Mouse (Mus musculus): Measurements from ENCODE around the gene Hormad1. TPM values are rescaled to one million over a fixed set of nuclear protein-coding genes. Genes with fewer than 3 reads are reported as not detected.

Hormad1 gene
- total RNA-seq, 1 experiment, result 24.3 TPM

DNA sequence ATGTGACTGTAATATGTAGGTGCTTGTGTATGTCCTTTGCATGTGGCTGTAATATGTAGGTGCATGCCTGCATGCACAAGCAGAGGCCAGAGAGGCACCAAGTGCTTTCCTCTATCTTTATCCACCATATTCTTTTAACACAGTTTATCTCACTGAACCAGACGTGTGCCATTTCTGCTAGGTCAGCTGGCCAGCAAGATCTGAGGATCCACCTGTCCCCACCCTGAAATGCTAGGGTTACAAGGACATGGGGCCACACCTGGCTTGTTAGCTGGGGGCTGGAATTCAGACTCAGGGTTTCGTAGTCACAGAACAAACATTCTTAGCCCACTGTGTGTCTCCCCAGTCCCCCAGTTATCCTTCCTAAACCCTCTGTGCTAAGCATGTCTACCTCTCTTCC is 40.2 kb upstream of the Hormad1 start:
- DNase-seq (ENCODE audit: low read depth, low spot score), result no peak
- H3K4me3 ChIP-seq (ENCODE audit: insufficient read depth in 1 of 2, low read depth in 1 of 2, low read length in 2 of 2, poor library complexity in 1 of 2, severe bottlenecking in 1 of 2), result no peak overlapping the region
- no peak overlapping the region for H3K9ac ChIP-seq (ENCODE audit: insufficient read depth, low read depth, low read length, poor library complexity, severe bottlenecking)
- no peaks in the 10 kb centered on the region for H3K9me3 ChIP-seq (ENCODE audit: control insufficient read depth, insufficient read depth, low read depth, low read length)
- no peak overlapping the region for H3K27ac ChIP-seq (ENCODE audit: insufficient read depth, low read depth, low read length, poor library complexity, severe bottlenecking)
- TF ChIP-seq HCFC1 (IDR thresholded peaks at IDR 0.05; ENCODE audit: borderline replicate concordance, insufficient read depth, low read length) (no peak), CHD2 (IDR thresholded peaks at IDR 0.05; ENCODE audit: low read depth, low read length) (no peak), MAFK (IDR thresholded peaks at IDR 0.05; ENCODE audit: insufficient read depth, low read depth, low read length) (no peak), ZC3H11A (IDR thresholded peaks at IDR 0.05; ENCODE audit: borderline replicate concordance, low read depth, low read length) (no peak)
- no peaks in the 10 kb centered on the region for H3K36me3 ChIP-seq (ENCODE audit: control insufficient read depth, insufficient read depth, low read length, poor library complexity, severe bottlenecking)
- H3K4me1 ChIP-seq (ENCODE audit: control insufficient read depth in 2 of 2, insufficient read depth in 2 of 2, low read length in 2 of 2, poor library complexity in 1 of 2), result peaks cover 9 to 13% of the 10 kb centered on the region in 2 experiments; a peak in 2 of 4 replicates
- in situ Hi-C loops (cut with MboI; ENCODE audit: low sequenced_read_pairs in 2 of 2, unreplicated experiment in 2 of 2), result no loop called here

DNA sequence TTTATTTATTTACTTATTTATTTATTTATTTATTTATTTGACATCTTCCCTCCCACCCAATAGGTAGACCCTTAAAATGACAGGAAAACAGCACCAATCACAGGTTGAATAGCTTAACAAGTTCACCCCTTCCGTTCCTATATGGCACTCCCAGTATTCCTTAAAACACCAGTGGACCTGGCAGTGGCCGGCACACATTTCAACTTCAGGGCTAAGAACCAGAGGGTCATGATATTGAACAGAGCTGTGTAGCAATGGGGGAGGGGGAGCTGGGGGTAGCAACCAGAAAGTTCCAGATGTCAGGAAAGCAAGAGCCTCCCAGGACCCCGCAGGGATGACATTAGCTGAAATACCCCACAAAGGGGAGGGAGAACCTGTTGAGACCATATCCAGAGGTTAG is 39.4 kb upstream of the Hormad1 start:
- Histone ChIP-seq H3K4me1 (ENCODE audit: control insufficient read depth in 2 of 2, insufficient read depth in 2 of 2, low read length in 2 of 2, poor library complexity in 1 of 2) (peaks cover 9 to 13% of the 10 kb centered on the region in 2 experiments; a peak in 2 of 4 replicates), H3K9me3 (ENCODE audit: control insufficient read depth, insufficient read depth, low read depth, low read length) (no peaks in the 10 kb centered on the region), H3K9ac (ENCODE audit: insufficient read depth, low read depth, low read length, poor library complexity, severe bottlenecking) (no peak overlapping the region), H3K4me3 (ENCODE audit: insufficient read depth in 1 of 2, low read depth in 1 of 2, low read length in 2 of 2, poor library complexity in 1 of 2, severe bottlenecking in 1 of 2) (no peak overlapping the region), H3K36me3 (ENCODE audit: control insufficient read depth, insufficient read depth, low read length, poor library complexity, severe bottlenecking) (no peaks in the 10 kb centered on the region), H3K27ac (ENCODE audit: insufficient read depth, low read depth, low read length, poor library complexity, severe bottlenecking) (no peak overlapping the region)
- no peak for DNase-seq (ENCODE audit: low read depth, low spot score)
- in situ Hi-C loops (cut with MboI; ENCODE audit: low sequenced_read_pairs in 2 of 2, unreplicated experiment in 2 of 2), result no loop called here
- TF ChIP-seq ZC3H11A (IDR thresholded peaks at IDR 0.05; ENCODE audit: borderline replicate concordance, low read depth, low read length) (no peak), HCFC1 (IDR thresholded peaks at IDR 0.05; ENCODE audit: borderline replicate concordance, insufficient read depth, low read length) (no peak), MAFK (IDR thresholded peaks at IDR 0.05; ENCODE audit: insufficient read depth, low read depth, low read length) (no peak), ZNF384 (IDR thresholded peaks at IDR 0.05; ENCODE audit: low read depth, low read length) (no peak), CHD2 (IDR thresholded peaks at IDR 0.05; ENCODE audit: low read depth, low read length) (no peak)

DNA sequence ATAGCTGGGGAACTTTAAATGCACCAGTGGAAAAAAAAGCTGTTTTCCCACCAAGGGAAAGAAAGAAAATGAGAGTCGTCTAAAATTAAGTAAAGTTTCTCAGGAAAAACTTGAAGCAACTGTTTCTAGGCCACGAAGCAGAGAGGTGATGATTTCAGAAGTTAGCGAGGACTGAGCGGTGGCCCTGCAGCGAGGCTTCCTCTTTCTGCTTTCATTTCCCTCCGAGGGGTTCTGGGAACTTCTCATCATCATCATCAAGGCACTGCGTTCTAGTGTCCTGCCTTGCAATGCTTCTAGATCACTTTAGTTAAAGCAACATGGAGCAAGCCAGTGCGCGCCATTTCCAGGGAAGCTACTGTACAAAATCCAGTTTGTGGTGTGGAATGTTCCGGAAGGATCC is 38.3 kb upstream of the Hormad1 start:
- DNase-seq (ENCODE audit: low read depth, low spot score), result no peak
- TF ChIP-seq CHD2 (IDR thresholded peaks at IDR 0.05; ENCODE audit: low read depth, low read length) (no peak), ZC3H11A (IDR thresholded peaks at IDR 0.05; ENCODE audit: borderline replicate concordance, low read depth, low read length) (no peak), HCFC1 (IDR thresholded peaks at IDR 0.05; ENCODE audit: borderline replicate concordance, insufficient read depth, low read length) (no peak), ZNF384 (IDR thresholded peaks at IDR 0.05; ENCODE audit: low read depth, low read length) (no peak), MAFK (IDR thresholded peaks at IDR 0.05; ENCODE audit: insufficient read depth, low read depth, low read length) (no peak)
- in situ Hi-C loops (cut with MboI; ENCODE audit: low sequenced_read_pairs in 2 of 2, unreplicated experiment in 2 of 2), result no loop called here
- no peaks in the 10 kb centered on the region for H3K9me3 ChIP-seq (ENCODE audit: control insufficient read depth, insufficient read depth, low read depth, low read length)
- no peaks in the 10 kb centered on the region for H3K36me3 ChIP-seq (ENCODE audit: control insufficient read depth, insufficient read depth, low read length, poor library complexity, severe bottlenecking)
- no peak overlapping the region for H3K9ac ChIP-seq (ENCODE audit: insufficient read depth, low read depth, low read length, poor library complexity, severe bottlenecking)
- H3K4me3 ChIP-seq (ENCODE audit: insufficient read depth in 1 of 2, low read depth in 1 of 2, low read length in 2 of 2, poor library complexity in 1 of 2, severe bottlenecking in 1 of 2), result no peak overlapping the region
- H3K27ac ChIP-seq (ENCODE audit: insufficient read depth, low read depth, low read length, poor library complexity, severe bottlenecking), result no peak overlapping the region
- H3K4me1 ChIP-seq (ENCODE audit: control insufficient read depth in 2 of 2, insufficient read depth in 2 of 2, low read length in 2 of 2, poor library complexity in 1 of 2), result peaks cover 9 to 13% of the 10 kb centered on the region in 2 experiments; a peak in 2 of 4 replicates

DNA sequence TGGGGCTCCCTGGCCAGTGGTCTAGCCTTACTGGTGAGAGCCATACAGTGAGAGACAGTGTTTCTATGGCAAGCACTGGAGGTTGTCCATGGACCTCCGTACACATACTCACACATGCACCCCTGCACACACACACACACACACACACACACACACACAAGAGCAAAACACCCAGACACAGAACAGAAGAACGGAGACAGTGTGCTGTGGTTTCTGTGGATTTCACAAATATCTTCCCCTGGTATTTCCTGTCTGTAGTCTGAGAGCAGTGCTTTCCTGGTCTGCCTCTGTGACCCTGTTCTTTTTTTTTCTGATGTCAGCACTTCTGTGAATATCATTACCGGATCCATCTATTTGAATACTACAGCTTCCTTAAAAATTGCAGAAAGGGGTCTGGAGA is 35.8 kb upstream of the Hormad1 start:
- Histone ChIP-seq H3K4me3 (ENCODE audit: insufficient read depth in 1 of 2, low read depth in 1 of 2, low read length in 2 of 2, poor library complexity in 1 of 2, severe bottlenecking in 1 of 2) (no peak overlapping the region), H3K9me3 (ENCODE audit: control insufficient read depth, insufficient read depth, low read depth, low read length) (no peaks in the 10 kb centered on the region), H3K36me3 (ENCODE audit: control insufficient read depth, insufficient read depth, low read length, poor library complexity, severe bottlenecking) (no peaks in the 10 kb centered on the region), H3K9ac (ENCODE audit: insufficient read depth, low read depth, low read length, poor library complexity, severe bottlenecking) (no peak overlapping the region), H3K27ac (ENCODE audit: insufficient read depth, low read depth, low read length, poor library complexity, severe bottlenecking) (no peak overlapping the region), H3K4me1 (ENCODE audit: control insufficient read depth in 2 of 2, insufficient read depth in 2 of 2, low read length in 2 of 2, poor library complexity in 1 of 2) (peaks cover 9 to 10% of the 10 kb centered on the region in 2 experiments; a peak in 2 of 4 replicates)
- TF ChIP-seq HCFC1 (IDR thresholded peaks at IDR 0.05; ENCODE audit: borderline replicate concordance, insufficient read depth, low read length), result no peak
- no peak for TF ChIP-seq MAFK (IDR thresholded peaks at IDR 0.05; ENCODE audit: insufficient read depth, low read depth, low read length)
- no peak for TF ChIP-seq ZC3H11A (IDR thresholded peaks at IDR 0.05; ENCODE audit: borderline replicate concordance, low read depth, low read length)
- in situ Hi-C loops (cut with MboI; ENCODE audit: low sequenced_read_pairs in 2 of 2, unreplicated experiment in 2 of 2), result no loop called here
- DNase-seq (ENCODE audit: low read depth, low spot score), result no peak

DNA sequence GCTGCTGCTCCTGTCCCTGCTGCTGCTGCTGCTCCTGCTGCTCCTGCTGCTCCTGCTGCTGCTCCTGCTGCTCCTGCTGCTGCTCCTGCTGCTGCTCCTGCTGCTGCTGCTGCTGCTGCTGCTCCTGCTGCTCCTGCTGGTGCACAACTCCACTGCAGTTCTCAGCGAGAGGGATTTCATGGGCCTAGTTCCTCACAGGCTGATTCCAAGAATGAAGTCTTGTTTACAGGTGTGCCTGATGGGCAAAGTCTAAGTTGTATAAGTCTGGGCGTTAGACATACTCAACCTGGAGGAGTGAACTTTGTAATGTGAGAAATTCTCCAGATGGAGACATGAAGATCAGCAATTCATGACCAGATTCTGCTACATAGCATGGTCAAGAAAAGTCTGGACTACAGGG is 34.8 kb upstream of the Hormad1 start:
- Histone ChIP-seq H3K4me1 (ENCODE audit: control insufficient read depth in 2 of 2, insufficient read depth in 2 of 2, low read length in 2 of 2, poor library complexity in 1 of 2) (peaks cover 4 to 7% of the 10 kb centered on the region in 2 experiments; a peak in 2 of 4 replicates), H3K9ac (ENCODE audit: insufficient read depth, low read depth, low read length, poor library complexity, severe bottlenecking) (no peak overlapping the region), H3K36me3 (ENCODE audit: control insufficient read depth, insufficient read depth, low read length, poor library complexity, severe bottlenecking) (no peaks in the 10 kb centered on the region), H3K27ac (ENCODE audit: insufficient read depth, low read depth, low read length, poor library complexity, severe bottlenecking) (no peak overlapping the region), H3K9me3 (ENCODE audit: control insufficient read depth, insufficient read depth, low read depth, low read length) (no peaks in the 10 kb centered on the region), H3K4me3 (ENCODE audit: insufficient read depth in 1 of 2, low read depth in 1 of 2, low read length in 2 of 2, poor library complexity in 1 of 2, severe bottlenecking in 1 of 2) (no peak overlapping the region)
- TF ChIP-seq ZC3H11A (IDR thresholded peaks at IDR 0.05; ENCODE audit: borderline replicate concordance, low read depth, low read length) (no peak), CHD2 (IDR thresholded peaks at IDR 0.05; ENCODE audit: low read depth, low read length) (no peak), MAFK (IDR thresholded peaks at IDR 0.05; ENCODE audit: insufficient read depth, low read depth, low read length) (no peak), ZNF384 (IDR thresholded peaks at IDR 0.05; ENCODE audit: low read depth, low read length) (no peak), HCFC1 (IDR thresholded peaks at IDR 0.05; ENCODE audit: borderline replicate concordance, insufficient read depth, low read length) (no peak)
- DNase-seq (ENCODE audit: low read depth, low spot score), result no peak
- in situ Hi-C loops (cut with MboI; ENCODE audit: low sequenced_read_pairs in 2 of 2, unreplicated experiment in 2 of 2), result no loop called here

Measured in ES-E14 (cell line).